Mouse (Mus musculus): ENCODE measurements at regions not wholly inside any gene's neighbourhood (a gene's known extent, or its start where the extent isn't known, plus 50 kb on each side); places are given as distances from the start of the nearest gene placed in this dataset.

DNA sequence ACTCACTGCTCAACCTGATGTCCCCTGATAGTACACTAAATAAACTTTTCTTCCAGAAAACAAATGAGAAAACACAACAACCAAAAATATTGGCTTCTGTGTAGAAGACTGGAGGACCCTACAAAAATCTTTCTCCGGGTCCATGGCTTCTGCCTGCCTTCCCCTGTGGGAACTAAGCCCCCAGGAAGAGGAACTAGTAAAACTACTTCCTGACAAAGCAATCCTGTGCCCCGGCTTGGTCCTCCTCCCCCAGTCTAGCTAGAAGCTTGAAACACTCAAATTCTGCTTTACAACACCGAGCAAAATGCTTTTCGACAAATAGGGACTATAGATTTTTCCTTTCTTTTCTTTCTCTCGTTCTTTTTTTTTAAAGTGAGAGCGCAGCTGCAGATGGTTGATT is 51.3 kb upstream of the Mki67 start:
- no peak for DNase-seq (ENCODE audit: extremely low spot score, low spot score)

DNA sequence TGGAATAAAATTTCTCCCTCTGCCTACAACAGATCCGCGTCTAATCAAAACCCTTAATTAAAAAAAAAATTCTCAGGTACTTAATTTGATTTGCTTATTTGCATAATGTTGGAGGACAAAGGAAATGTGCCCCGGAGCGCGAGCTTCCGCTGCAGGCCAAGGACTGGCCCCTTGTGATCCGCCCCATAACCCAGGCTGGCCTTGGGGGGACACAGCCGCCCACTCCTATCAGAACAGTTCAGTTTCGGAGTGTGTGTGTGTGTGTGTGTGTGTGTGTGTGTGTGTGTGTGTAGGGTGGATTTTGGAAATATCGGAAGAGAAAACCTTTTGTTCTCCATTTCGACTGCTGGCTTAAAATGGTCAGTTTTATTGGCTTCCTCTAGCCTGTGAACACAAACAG is 51.9 kb upstream of the Mki67 start:
- DNase-seq (ENCODE audit: extremely low spot score, low spot score), result no peak

DNA sequence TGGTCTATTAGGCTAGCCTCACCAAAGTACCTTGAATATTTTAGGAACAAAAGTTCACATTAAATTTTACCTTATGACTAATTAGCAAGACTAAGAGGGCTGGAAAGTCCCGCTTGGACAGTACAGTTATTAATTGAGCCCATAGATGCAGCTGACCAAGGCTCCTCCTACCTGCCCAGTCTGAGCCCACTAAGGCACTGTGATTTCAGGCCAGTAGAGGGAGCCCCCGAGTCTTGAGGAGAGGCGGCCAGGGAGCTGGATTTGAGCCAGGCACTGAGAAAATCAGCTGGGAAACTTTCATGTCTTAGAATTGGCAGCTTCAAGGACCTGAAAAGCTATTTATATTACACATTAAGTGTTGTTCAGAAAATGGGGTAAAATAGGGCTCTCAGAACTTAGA is 52.4 kb upstream of the Mki67 start:
- peak; percentile 75 for DNase-seq (ENCODE audit: extremely low spot score, low spot score)

DNA sequence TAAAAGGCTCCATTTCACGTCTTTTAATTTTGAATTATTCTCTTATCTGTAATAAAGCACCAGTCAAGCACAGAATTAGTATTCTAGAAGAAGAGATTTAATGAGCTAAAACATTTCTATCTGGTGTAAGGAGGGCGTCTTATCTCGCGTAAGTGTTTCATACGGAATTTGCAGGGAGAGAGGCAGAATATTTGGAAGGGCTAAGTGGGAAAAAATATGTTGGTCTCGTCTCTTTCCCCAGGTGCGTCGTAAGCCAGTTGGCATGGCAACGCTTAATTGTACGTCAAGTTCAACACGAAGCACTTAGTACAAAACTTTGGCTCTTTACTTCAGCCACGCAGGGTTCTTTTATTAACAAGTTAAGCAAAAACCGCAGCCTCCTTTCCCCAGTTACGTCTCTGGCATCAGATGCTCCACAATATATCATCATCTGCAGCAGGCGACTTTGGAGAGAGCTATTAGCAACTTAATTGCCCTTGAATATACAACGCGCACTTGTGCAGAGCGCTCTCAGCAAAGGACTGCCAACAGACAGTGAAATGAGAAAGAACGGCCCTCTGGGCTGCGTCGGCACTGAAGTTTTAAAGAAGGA is 53.0 kb upstream of the Mki67 start:
- DNase-seq (ENCODE audit: extremely low spot score, low spot score), result no peak

DNA sequence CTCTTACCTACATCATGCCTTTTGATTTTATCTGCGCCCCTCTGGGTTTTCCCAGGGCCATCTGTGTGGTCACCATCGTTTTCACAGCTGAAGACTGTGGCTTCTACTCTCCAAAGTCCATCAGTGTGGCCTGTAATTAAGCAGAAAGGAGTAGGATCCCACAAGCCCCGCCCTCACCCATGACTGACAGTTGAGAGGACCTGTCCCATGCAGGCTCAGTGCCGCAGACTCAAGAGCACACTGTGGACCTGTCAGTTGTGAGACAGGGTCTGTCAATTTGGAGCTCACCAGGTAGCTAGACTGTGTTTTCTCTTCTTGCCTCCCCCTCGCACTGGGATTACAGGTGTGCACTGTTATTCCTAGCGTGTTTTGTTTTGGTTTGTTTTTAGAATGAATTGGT is 53.9 kb upstream of the Mki67 start:
- DNase-seq (ENCODE audit: extremely low spot score, low spot score), result no peak

DNA sequence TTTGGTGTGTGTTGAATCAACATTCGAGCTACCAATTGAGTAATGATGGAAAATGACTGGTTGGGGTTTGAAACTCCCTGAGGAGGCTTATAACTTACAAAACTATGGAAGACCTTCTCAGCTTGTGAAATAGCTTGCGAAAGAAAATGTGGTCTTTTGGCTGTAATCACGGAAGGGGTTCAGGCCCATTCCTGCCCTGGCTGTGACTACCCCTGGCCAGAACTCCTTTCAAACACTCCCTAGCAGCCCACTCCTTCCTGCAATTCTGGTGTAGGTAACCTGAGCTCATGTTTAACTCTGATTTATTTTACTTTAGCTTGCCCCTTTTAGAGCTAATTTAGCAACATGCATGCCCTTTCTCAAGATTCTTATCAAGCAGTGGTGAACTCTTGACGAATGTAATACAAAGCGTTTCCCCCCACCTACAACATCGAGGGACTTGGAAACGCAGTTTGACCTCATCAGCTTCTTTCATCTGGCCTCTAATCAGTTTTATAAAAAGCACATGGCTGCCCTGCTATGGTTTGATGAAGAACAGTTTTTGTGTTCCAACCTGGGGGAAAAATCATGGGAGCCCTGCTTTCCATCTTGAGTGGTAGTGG is 59.8 kb upstream of the Mki67 start:
- no peak for DNase-seq (ENCODE audit: extremely low spot score, low spot score)

DNA sequence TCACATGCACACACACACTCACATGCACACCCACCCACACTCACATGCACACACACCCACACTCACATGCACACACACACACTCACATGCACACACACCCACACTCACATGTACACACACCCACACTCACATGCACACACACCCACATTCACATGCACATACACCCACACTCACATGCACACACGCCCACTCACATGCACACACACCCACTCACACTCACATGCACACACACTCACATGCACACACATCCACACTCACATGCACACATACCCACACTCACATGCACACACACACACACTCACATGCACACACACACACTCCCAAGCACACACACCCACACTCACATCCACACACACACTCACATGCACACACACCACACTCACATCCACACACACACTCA is 74.0 kb upstream of the Mki67 start:
- DNase-seq (ENCODE audit: extremely low spot score, low spot score), result no peak

DNA sequence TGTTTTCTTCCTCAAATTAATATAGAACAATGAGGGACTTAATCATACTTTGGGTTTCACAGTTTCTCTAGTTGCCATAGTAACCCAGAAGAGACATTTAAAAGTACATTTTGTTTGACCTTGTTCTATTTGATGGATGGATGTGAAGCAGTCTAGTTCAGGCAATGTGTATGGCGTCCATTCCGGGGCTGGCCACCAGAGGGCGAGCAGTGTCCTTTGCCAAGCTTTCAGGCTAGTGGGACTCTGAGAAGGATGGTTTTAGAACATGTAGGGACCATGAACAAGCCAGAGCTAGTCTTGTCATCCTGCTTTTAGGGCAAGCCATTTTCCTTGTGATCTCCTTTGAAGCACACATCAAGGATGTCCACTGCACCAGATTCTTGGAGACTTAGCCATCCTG is 74.8 kb upstream of the Mki67 start:
- DNase-seq (ENCODE audit: extremely low spot score, low spot score), result peak; percentile 81

DNA sequence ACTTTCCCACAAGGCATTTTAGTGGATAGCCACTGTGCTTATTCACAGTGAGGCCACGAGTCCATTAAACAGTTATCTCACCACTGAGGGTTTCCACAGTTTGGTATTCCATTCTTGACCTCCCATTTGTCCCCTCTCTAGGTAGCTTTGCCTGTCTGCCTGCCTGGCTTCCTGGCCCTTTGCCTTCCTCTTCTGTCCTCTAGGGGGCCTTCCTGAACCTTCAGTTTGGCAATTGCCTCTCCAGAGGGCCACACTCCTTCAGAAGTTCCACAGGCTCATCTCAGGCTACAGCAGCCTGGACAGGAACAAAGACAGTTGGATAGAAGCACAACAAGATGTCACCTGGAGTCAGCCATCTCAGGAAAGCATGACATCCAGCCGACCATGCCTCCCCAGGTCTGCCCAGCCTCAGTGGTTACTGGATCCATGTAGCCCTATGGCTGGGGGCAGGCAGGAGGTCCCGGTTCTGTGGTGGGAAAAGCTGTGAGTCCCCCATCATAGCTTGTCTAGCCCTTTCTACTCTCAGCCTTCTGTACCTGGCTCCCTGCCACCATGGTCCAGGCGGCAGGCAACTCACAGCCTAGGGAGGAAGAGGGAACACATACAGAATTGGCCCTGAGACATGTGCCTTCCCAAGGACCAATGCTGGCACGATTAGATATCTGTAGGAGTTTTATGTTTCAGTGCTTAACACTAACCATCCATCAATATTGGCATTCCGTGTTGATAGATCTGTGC is 76.0 kb upstream of the Mki67 start:
- DNase-seq (ENCODE audit: extremely low spot score, low spot score), result no peak

DNA sequence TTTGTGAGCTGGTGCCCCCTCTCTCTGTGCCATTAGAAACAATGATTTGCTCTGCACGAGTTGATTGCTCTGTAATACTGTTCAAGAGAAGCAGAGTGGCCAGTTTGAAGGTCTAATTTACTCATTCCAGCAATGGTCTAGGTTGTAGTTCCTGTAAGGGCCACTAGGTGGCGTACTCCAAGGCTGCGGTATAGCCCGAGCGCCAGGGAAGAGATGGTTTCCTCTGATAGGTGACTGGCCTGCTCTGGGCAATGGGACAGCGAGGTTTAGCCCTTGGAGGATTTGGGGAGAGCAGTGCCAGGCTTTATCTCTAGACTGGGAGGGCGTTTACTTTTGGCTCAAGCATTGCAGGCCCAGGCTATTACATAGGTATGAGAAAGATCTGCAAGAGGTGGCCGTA is 76.8 kb upstream of the Mki67 start:
- DNase-seq (ENCODE audit: extremely low spot score, low spot score), result peak; percentile 65

DNA sequence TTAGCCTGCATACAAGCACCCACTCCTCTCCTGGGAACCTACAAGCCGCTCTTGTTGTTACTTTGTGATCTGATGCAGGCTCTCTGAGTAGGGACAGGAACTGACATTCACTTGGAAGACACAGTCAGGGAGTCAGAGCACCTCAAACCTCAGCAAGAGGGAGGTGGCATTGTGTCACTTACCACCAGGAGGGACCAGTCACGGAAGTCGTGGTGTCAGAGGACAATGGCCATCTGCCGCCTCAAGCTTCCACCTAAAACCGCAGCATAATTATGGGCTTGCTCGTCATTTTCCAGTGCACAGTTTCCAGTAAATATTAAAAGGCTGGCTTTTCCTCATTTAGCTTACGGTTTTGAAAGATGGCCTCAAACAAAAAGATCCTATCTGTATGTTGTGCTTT is 78.1 kb upstream of the Mki67 start:
- DNase-seq (ENCODE audit: extremely low spot score, low spot score), result no peak

DNA sequence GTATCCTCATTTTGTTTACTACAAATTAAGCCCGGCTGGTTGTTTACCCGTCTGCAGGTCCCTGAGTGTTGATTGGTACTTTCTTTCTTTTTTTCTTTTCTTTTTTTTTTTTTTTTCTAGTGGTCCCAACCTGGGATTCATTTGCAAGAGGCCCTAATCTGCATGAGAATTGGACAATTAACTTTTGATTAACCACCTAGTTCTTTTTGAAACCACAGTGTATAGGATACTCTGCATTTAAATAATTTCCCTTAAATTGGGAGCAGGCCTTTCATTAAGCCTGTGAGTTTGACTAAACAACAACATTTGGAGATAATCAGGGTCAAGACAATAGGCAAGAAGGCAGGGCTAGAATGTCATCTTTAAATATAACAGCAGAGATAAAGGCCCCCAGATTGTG is 78.5 kb upstream of the Mki67 start:
- DNase-seq (ENCODE audit: extremely low spot score, low spot score), result no peak

DNA sequence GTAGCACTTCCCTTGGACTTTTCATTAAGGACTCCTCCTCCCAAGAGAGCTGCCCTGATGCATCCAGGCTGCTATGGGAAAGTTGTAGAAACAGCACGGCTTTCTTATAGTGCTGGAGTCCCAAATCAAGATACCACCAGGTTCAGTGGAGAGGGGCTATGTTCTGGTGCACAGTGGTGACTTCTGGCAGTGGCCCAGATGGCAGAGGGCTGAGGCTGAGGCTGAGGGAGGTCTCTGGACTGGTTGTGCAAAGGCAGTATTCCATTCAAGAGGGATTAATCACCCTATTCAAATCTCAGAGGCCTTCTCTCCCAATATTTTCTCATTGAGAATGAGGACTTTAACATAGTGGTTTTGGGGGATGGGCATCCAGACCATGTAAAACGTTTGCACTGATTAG is 82.3 kb upstream of the Mki67 start:
- DNase-seq (ENCODE audit: extremely low spot score, low spot score), result no peak

DNA sequence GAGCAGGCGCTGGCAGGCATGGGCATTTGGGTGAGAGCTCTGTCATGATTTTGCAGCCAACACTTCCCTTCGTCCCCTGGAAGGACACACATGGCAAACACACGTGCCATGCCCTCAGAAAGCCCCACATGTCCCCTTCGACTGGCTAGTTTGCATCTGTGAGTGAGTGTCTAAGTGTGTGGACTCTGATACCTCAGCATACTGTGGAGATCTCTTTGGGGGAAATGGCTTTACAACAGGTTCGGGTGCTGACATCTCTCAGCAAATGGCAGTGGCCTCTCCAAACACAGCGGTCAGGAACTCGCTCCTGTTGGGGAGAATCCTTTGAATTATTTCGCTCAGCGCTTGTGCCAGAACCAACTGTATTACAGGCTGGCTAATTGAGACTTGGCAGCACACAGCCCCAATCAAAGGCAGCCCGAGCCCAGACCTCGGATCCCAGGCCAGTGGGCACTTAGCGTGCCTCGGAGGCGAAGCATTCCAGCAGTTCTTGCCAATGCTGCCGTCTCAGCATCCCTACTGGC is 86.5 kb upstream of the Mki67 start:
- DNase-seq (ENCODE audit: extremely low spot score, low spot score), result no peak

DNA sequence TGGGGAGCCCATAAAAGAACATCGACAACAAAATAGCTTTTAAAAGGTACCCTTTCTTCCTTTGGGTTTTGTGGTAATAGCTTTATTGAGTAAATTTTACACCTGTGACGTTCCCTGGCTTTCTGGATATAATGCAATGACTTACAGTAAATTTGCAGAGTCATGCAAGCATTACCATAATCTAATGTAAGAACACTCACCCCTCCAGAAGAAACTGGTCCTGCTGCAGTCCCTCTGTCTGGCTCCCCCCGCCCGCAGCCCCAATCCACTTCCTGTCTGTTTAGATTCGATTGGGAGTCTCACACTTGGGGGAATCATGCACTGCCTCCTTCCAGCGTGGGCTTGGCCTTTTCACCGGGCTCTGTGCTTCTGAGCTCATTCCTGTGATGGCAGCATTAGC is 88.6 kb upstream of the Mki67 start:
- DNase-seq (ENCODE audit: extremely low spot score, low spot score), result no peak

DNA sequence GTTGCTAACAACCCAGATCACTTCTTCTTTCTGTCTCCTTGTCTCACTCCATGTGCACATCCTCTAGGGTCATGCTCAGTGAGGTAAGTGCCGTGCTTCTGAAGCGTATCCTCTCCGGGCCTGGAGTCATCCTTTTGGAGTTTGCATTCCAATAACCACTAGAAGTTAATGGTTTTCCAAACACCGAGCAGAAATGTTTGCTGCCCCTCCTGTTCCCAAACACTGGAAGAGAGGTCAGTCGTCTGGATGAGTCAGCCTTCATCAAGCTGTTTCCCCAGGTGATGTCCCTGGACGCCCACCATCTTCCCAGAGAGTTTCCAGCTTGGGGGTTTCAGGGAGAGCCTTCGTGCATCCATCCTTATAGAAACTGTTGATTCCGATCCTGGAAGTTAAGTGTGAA is 90.0 kb upstream of the Mki67 start:
- no peak for DNase-seq (ENCODE audit: extremely low spot score, low spot score)

DNA sequence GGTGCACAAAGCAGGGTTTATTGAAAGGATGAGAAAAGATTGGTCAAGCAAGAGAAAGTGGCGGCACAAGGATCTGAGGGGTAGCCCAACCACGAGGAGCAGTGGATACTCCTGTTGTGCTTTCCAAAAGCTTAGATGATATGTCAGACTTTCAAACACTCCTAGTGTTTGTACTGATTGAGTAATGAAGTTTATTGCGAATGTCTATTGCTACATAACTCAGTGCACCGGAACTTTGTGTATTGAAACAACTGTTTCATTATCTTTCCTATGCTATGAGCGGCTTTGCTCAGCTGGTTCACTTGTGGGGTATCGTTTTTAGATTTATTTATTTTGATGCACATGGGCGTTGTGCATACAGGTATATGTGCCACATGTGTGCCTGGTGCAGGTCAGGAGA is 90.5 kb upstream of the Mki67 start:
- DNase-seq (ENCODE audit: extremely low spot score, low spot score), result no peak

DNA sequence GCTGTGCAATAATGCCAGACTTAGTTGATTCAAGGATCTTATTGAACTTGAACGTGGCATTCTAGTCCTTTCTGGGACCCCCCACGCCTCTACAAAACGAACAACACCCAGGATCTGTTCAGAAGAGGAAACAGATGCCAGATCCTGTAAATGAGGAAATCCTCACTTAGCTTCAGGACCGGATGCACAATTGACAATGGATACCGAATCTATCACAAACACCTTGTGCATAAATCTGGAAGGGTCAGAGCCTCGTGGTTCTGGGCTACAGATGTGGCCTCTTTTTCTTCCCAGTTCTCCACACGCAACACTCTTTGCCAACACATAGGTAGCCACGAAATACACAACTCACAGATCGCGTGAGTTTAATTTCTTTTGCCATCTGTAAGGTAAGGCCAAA is 93.0 kb upstream of the Mki67 start:
- DNase-seq (ENCODE audit: extremely low spot score, low spot score), result no peak

DNA sequence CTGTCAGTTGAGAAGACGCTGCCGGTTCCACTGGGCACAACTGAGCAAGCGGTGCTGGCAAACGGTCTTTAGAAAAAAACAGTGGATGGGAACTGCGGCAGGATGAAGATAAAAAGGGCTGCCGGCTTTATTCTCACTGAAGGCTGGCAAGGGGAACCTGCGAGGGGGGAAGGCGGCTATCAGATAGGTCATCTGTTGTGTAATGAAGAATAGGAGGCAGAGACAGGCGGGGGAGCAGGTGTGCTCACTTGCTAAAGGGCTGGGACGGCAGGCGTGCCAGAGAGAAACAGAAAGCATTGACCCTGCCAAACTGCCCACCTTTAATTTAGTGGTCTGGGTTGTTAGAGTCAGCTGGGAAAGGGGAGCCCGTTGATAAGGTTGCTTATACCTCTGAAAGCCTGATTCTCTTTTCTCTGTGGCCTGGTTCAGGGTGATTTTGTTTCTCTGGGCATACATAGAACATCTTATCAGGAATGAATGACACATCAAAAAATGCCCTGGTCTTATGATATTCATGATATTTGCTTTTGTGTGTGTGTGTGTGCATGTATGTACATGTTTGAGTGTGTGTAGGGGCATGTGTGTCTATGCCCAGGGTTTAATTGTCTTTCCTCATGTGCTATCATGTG is 93.7 kb upstream of the Mki67 start:
- no peak for DNase-seq (ENCODE audit: extremely low spot score, low spot score)

DNA sequence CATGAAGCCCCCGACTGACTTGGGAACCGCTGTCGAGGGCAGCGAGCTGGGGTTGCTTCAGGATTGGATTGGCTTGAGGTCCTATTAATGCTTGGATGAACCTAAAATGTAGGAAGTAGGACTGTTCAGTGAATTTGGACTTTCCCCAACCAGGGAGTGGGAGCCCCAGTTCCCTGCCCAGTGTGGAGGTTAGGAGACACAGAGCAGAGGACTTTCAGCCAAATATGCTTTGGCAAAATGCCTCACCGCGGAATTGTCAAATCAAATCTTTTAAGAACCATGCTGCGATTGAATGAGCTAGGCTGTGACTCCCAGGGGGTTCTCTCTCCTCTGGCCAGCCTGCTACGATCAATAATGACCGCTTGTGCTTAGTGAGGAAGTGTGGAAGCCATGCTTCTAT is 94.8 kb upstream of the Mki67 start:
- no peak for DNase-seq (ENCODE audit: extremely low spot score, low spot score)

DNA sequence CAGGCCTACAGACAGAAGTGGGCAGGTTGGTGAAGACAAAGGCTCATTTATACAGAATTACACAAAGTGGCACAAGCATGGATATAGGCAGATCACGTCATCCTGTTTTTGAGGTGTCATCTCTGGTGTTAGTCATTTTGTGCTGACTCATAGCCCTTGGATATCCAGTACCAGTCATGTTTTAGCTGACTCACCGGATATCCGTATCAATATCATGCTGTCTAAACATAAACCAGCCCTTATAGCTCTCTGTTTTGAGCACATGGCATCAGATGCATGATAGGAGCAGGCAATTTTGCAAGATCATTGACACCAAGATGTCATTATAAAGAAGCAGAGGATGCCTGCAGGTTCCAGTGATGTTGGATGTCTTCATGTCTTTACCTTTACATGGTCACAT is 97.5 kb upstream of the Mki67 start:
- no peak for DNase-seq (ENCODE audit: extremely low spot score, low spot score)

DNA sequence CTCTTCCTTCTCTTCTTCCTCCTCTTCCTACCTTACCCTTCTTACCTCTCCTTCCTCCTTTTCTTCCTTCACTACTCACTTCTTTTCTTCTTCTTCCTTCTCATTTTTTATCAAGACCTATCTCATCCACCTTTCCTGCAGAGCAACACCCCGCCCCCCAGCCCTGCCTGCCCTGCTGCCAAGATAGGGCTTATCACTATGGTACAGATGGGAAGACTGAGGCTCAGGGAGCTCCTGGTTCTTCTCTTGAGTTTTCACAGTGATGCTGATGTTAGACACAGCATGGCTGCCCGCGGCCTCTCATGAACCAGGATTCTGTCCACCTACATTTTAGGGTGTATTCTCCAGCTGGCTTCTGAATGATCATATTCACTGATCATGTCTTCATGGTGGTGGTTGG is 100.0 kb upstream of the Mki67 start:
- DNase-seq (ENCODE audit: extremely low spot score, low spot score), result no peak

DNA sequence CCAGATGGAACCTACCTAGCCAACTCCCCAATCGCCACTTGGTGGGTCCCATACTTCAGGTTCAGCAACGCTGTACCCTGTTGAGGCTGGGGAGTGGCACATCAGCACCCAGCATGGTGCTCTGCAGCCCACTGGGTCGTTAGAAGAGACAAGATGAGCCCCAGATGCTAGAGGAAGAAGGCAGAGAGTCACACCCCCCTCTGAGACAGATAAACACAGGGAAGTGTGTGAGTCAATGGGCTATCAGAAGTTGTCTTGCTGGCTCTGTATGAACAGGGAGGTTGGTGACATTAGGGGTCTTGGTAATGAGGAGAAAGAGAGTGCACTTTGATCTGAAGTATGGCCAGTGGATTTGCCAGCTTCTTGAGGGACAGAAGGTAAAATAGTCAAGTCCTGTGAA is 101.7 kb upstream of the Mki67 start:
- DNase-seq (ENCODE audit: extremely low spot score, low spot score), result no peak
